Mouse (Mus musculus): ENCODE results near the gene Nrtn.
A peak's percentile ranks its signal among the peaks of the same experiment; 100 is the strongest.

Gene Nrtn

DNA sequence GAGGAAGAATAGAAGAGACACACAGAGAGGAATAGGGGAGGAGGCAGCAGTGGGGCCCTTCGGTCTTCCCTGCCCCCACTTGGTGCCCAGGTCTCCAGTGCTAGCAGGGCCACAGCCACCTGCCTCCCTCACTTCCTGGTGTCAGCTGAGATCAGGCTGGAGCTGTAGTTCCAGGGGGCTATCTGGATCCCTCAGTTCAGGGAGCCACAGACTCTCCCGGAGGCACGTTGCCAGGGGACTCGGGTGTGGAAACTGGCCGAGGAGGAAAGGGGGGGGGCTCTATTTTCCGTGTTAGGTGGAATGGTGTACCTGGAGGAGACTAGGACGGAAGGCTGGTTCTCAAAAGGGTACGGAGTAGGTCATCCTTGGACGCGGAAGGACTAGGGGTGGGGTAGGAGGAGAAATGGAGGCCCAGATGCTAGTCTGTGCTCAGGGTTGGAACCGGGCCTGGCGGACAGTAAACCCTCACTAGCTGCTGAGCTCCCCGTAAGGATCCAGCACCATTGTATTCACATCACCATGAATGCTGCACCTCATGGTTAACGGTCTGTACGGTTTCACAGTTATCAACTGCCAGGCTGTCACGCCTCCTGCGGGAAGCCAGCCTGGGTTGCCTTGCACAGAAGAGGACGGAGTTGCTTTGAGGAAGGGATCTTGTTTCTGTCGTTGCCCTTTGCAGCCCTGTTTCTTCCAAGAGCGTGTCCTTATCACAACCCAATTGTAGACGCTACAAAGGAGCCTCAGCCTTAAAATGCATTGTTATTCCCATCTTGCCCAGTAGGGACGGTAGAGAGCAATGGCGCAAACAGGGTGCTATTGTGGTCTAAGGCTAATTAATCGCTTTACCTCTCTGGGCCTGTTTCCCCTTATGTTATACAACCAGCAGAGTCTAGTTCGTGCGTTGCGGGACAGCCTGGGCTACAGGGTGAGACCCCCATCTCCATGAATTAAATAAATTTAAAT, 5.7 kb upstream of the Nrtn start:
- peak; percentile 79 for DNase-seq (ENCODE audit: low read depth, low spot score)

DNA sequence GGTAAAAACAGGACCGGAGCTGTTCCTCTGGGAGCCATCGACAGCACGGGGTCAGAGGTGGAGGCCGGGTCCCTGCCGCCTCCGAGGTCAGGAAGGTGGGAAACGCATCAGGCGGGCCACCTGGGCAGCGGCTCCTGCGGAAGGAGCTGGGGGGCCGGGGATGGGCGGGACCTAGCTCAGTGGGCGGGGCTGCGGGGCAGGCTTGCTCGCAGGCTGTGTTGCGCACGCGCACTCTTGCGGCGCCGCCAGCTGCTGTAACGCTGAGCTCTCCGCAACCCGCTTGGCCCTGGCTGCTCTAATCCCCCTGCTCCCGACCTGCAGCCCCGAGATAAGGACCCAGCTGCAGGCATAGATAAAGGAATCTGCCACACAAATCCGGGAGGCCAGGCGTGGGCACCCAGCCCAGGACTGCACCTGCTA, 4.7 kb upstream of the Nrtn start:
- peak; percentile 92 for DNase-seq (ENCODE audit: low read depth, low spot score)

DNA sequence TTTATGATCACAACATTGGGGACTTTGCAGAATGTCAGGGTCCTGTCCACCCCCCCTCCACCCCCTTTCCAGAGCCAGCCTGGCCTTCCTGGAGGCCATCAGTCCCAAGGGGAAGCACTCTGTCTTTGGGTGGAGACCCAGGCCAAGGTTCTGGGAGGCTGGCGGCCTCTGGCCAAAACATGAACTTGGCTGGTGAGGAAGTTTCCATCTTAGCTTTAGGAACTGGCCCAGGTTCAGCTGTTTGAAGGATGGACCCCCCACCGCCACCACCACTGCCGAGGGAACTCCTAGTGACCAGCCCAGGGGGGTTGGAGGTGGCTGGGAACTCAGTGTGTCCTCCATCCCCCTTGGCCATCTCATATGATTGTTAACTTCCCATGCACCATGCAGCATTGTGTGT, 3.7 kb upstream of the Nrtn start:
- no peak for DNase-seq (ENCODE audit: low read depth, low spot score)

DNA sequence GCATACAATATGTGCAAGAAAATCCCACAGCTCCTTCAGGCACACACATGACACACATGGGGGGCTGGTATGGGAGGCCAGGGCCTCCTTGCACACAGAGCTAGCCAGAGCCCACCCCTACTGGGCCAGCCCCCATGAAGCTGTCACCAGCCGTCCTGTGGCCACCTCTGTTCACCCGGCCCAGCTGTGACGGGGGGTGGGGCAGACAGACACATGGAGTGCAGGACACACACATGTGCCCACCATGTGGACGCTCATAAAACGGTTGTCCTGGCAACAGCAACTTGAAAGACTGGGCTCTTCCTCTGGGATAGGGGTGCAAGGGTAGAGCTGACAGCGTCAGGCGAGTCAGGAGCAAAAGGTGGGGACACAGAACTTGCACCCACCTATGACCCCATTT, 1.9 kb upstream of the Nrtn start:
- DNase-seq (ENCODE audit: low read depth, low spot score), result no peak

DNA sequence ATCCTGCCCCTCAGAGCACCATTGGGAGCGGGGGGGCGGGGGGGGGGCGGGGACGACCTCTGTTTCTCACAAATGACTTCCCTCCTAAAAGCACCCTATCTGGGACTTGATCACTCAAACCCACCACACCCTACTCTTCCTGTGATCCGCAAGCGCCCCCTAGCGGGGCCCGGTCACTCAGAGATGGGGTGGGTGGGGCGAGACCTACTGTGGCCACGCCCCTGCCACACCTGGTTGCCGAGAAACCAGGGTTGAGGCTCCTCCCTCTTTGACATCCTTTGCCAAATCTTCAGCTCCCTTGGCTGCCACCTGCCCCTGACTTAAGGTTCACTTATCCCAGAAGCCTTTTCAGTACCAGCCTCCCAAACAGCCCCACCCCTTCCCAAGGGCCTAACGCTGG, 802 bp upstream of the Nrtn start:
- peak; percentile 76 for DNase-seq (ENCODE audit: low read depth, low spot score)

DNA sequence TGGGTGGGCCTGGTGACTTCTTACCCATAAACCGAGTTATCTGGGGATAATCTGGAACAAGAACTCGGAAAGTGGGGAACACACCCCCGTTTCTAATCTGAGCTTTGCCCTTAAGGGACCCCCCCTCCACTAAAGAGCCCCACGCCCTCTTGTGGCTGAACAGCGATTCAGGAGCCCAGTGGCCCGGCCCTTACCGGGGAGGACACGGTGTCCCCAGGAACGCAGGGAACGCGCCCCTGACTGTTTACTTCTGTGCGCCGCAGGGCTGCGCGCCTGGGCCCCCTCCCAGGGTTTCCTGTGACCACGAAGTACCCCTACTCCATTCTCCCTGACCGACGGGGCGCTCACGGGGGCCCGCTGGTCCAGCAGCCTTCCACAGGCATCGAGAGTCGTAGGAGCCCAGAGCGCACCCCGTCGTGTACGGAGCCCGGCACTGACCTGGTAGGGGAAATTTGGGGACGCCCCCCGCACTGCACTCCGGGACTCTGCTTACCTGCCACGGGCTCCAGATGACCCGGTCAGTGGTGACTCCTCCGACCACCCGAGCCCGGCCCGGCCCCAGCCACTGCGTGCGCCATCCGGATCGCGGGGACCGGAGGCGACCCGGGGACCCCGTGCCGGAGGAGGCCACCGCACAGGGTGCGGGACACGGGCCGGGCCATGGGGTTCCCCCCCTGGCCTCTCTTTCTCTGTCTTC, 479 bp downstream of the Nrtn start:
- no peak for DNase-seq (ENCODE audit: low read depth, low spot score)

DNA sequence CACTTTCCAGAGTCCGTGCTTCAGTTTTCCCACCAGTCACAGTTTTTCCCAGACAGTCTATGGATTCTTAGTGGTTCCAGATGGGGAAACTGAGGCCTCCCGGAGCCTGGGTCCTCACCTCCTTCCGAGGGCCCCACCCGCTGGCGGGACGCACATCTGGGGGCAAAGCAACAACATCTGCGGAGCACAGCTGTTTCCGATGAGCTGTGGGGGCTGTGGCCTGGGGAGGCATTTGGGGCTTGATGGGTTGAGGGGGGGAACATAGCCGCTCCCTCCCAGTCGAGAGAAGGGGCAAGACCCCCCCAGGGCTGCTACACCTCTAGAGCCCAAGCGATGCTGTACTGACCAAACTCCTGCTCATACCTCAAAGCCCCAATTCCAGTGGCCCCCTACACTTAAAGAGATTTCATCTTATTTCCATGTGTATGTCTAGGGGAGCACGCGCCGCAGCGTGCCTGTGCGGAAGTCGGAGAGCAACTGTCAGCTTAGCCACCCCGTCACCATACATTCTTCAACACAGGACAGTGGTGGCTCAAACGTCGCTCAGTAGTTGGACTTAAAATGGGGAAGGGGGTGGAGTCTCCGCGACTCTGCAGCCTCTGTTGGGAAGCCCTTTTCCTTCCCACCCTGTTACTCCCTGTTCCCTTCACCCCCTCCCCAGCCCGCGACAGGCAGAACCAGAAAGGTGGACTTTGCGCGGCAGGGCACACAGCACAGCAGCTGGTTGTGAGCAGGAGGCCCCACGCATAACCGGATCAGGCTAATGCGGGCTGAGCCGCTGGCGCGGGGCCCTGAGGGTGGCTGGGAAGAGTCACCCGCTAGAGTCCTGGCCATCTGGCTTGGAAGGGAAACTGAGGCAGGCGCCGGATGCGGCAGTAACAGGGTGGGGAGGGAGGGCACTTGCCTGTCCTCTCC, 2.8 kb downstream of the Nrtn start:
- no peak for DNase-seq (ENCODE audit: low read depth, low spot score)

DNA sequence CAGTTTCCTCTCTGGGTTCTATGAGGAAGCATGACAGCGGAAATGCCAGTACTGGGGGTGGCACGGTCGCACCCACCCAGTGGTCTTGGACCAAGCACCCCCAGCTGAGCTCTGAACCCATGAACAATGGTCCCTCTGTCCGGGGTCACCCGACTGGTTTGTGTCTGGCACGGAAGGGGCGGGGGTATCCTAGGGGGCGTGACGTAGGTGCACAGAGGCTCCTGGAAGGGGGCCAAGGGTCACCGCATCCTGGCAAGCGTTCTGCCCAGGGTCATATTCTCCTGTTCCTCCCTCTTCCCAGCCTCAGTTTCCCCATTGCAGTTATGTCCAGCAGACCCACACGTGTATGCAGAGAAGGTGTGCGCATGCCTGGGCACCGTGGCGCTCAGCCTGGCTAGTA, 3.9 kb downstream of the Nrtn start:
- DNase-seq (ENCODE audit: low read depth, low spot score), result no peak

DNA sequence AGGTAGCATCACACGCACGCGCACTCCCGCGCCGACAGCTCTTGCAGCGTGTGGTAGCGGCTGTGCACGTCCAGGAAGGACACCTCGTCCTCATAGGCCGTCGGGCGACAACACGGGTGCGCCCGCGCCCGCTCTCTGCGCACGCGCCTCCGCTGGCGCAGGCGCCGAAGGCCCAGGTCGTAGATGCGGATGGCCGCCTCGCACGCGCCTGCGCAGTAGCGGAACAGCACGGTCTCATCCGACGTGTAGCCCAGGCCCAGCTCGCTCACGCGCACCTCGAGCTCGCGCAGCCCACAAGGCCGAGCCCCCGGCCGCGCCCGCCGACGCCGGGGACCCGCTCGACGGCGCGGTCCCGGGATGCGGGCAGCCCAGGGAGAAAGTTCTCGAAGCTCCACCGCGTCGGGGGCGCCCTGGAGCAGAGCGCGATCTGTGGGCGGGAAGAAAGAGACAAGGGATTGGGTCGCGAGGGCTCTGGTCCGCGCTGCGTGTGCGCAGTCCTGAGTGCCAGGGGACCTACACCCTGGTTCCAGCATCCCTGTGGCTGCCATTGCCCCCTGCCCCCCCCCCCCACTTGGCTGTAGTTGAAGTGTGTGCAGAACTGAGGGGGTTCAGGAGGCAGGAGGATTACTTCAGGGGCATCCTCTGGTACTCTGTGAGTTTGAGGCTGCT, 5.8 kb downstream of the Nrtn start:
- peak; percentile 39 for DNase-seq (ENCODE audit: low read depth, low spot score)

DNA sequence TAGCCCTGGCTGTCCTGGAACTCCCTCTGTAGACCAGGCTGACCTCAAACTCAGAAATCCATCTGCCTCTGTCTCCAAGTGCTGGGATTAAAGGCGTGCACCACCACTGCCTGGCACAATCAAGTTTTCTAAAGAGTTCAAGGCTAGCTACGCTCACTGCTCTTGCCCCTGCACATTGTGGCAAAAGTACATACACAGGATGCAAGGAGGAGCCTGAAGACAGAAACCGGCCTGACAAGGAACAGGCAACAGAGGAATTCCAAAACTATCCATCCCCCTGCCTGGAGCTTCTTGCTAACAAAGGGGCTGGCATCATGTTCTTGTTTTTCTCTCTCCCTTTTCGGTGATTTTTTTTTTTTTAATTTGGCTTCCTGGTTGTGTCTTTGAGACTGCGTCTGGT, 13.2 kb downstream of the Nrtn start:
- no peak for DNase-seq (ENCODE audit: low read depth, low spot score)

DNA sequence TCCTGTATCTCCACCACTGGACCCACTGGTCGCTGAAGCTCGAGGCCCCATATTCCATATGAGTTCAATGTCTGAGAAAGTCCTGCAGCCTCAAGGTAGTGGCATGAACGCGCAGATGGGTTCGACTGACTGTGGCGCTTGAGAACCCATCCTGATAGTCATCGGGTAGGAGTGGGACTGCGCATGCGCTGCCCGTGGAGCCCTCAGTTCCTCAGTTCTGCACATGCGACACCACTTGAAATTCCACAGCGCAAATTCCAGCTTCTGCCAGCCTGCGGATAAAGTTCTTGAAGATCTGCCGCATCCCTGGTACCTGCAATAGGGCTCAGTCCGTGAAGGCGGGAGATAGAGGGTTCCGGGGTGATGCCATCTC, 16.6 kb downstream of the Nrtn start:
- no peak for DNase-seq (ENCODE audit: low read depth, low spot score)

DNA sequence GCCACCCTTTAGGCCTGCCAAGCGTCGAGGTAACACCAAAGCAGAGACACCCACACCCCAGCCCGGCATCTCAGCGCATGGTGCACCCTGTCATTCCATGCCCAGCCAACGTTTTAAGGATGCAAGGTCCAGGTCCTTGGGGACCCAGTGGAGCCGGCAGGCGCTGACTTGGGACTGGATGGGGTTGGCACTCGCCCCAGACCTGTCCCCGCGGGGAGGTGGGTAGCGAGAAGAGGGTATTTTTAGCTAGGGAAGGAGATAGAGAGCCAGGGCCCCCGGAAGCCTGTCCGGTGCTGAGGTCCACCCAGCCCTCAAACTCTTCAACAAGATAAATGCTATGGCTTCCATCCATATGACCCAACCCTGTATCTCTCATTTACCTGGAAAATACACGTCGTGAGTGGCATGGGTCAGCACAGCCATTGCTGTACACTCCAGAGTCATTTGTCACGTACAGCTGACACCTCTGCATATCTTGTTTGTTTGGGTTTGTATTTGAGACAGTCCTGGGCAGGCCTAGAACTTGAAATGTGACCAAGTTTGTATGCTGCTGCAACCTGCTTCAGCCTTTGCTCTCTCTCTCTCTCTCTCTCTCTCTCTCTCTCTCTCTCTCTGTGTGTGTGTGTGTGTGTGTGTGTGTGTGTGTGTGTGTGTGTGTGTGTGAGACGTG, 17.1 kb downstream of the Nrtn start:
- no peak for DNase-seq (ENCODE audit: low read depth, low spot score)

DNA sequence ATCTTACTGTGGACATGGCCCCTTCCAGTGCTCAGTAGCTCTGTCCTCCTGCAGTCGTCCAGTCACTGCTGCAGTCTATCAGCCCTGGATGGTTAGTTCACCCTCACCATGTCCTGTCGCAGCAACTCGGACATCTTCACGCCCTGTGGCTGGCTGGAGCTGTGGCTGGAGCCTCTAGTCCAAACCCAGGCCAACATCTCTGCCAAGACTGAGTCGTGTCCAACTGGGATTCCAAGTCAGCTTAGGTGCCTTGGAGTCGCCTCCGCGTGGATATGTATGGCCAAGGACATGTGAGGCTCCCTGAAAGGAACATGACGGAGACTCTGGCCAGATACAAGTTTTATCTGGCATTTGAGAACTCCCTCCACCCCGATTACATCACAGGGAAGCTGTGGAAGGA, 19.1 kb downstream of the Nrtn start:
- no peak for DNase-seq (ENCODE audit: low read depth, low spot score)

DNA sequence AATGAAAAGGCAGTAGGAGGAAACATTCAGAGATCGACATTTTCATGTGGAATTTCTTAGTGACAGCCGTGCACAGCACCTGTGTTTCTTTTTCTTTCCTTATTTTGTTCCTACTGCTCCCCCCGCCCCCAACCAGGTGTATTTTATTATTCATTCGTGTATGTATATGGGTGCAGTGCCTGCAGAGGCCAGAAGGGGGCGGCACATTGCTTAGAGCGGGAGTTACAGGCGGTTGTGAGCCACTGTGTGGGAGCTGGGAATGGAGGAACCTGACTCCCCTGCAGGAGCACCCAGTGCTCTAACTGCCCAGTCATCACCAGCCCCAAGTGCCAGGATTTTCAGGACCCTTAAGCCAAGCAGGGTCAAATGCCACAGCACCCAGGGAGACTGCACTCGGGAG, 20.8 kb downstream of the Nrtn start:
- DNase-seq (ENCODE audit: low read depth, low spot score), result no peak

DNA sequence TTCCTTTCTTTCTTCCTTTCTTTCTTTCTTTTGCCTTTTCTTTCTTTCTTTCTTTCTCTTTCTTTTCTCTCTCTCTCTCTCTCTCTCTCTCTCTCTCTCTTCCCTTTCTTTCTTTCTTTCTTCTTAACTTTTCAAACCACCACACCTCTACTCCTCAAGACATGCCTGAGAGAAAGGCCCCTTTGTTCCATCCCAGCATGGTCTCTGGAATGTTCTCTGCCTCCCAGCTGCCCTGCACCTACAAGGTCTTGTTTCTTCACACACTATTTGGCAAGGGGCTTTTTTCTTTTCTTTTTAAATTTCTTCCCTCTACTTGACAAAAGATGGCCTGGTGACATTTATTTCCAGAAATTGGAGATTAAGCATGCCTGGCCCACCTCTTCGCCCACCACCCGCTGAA, 27.7 kb downstream of the Nrtn start:
- DNase-seq (ENCODE audit: low read depth, low spot score), result no peak

DNA sequence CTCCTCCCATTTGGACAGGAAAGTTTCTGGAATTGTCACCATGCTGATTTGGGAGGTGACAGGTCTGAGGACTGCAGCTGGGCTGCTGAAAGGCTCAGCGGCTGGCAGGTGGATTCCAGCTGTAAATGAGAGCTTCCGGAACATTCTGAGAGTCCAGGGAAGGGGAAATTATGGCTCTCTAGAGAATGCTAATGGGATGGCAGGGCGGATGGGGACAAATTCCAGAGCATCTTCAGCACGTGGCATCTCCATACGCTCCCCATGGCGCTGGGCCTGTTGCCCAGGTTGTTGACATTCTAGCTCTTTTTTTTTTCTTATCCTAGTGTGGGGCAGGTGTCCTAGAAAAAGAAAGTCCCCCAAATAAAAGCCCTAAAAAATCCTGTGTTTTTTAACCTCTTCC, 28.2 kb downstream of the Nrtn start:
- DNase-seq (ENCODE audit: low read depth, low spot score), result no peak

DNA sequence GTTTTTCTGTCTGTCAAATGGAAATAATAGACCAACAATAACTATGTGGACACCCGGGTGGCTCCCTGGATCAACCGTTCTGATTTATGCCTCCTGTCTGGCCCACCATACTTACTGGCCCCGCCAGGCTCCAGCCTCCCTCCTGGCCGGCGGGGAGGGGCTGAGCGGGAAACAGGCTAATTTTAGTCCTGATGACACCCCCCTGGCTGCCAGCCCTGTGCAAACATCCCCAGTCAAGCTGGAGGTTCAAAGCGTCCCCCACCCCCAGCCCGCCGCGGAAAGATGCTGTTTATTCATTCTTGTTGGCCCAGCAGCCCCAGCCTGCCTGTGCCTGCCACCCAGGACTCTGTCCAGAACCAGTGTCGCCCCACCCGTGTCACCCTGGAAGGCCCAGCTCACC, 29.2 kb downstream of the Nrtn start:
- DNase-seq (ENCODE audit: low read depth, low spot score), result no peak

DNA sequence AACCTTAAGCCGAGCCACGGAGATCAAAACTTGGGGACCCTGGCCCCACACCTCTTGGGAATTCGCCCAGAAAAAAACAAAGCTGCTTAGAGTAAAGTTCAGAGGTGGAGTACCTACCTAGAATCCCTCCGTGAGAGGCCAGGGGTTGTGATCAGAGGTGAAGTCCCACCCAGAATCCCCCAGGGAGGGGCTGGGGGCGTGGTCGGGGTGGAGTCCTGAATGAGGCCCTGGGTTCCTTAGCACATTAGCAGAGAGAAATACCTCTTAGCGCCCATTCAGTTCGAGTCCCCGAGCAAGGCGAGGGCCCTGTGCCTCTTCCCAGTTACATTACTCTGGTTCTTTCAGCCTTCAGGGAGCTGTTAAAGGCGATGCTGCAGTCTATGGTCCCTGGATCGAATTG, 29.7 kb downstream of the Nrtn start:
- DNase-seq (ENCODE audit: low read depth, low spot score), result no peak

DNA sequence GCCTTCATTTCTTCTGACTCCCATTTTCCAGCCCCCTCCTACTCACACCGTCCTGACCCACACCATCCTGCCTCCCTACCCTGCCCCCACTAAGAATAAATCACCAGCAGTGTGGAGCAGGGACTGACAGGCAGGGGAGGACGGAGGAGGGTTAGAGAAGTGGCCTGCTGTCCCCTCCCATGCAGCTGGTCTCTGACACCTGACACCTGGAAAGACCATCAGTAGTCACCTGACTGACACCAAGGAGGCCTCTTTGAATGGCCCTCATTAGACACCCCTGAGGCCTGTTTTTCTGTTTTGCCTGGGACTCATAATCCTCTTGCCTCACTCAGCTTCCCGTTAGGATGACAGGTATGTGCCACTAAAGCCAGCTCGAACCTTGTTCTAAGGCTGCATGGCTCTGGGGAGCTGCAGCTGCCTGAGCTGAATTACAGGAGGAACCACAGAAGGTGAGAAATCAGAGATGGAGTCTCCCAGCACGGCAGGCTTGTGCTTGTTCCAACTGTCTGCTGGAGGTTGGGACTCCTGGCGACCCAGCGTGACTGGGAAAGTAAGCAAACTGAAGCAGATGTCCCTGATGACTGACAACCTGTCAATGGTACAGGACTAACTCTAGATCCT, 30.2 kb downstream of the Nrtn start:
- no peak for DNase-seq (ENCODE audit: low read depth, low spot score)

DNA sequence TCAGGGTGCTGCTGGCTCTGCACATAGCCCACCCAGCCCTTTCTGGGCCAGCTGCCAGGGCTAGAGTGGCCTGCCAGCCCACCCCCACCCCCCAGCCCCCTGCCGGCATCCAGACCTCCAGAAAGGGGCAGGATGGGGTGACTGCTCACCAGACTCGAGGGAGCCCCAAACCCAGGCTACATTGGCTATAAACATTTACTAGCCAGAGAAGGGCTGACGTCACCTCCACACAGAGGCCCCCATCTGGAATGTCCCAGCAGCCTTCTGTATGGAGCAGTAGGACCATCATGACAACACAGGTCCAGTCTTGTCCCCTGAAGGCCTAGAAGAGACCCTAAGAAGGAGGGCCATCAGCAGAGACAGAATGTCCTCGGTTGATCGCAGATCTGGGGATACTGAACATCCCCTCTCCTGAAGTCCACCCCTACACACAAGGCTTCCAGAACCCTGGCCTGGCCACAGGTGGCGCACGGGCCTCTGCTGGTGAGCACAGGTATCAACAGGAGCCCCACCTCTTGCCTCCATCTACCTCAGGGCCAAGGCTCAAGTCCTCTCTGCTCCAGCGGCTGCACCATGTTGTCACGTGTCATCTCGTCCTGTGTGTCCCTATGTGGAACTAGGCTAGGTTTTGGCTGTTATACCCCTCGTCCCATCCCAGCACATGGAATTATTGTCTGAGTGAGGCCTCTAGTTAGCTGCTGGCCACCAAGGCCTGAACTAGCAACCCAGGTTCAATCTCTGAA, 33.7 kb downstream of the Nrtn start:
- DNase-seq (ENCODE audit: low read depth, low spot score), result no peak
